Mouse (Mus musculus) adrenal gland, adult 8-10 months (tissue): ENCODE measurements around the gene Lamb3. TPM values are rescaled to one million over a fixed set of nuclear protein-coding genes. Genes with fewer than 3 reads are reported as not detected.

ENCODE experiments used
- DNase-seq: peaks from one replicate; pipeline ENCODE4 v3.0.0; 2022
- total RNA-seq, 4 experiments: library from RNA; stranded (reverse); gene quantifications; 2 replicates each; pipeline ENCODE4 v1.2.4; 2022

The Lamb3 gene
- total RNA-seq, 4 experiments from 2014 or later = 1.2 to 2.7 (median 1.5) TPM

DNA sequence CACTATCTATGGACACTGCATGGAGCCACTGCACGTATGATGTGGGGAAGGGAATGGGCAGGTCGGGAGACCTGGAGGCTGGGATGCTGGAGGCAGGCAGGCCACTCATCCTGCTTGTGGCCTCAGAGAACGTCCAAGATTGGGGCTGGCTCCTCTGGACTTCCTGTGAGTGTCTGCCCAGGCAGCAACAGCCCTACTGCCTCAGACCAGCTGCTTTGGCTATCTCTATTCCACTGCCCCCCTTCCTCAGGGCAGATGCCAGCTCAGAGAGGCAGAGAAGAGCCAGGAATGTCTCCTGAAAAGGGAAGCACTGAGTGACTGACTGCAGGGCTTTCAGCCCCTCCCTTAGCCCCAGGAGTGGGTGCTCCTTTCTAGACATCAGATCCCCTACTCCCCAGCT lies 139.4 kb downstream of the Lamb3 start:
- DNase-seq = no peak

DNA sequence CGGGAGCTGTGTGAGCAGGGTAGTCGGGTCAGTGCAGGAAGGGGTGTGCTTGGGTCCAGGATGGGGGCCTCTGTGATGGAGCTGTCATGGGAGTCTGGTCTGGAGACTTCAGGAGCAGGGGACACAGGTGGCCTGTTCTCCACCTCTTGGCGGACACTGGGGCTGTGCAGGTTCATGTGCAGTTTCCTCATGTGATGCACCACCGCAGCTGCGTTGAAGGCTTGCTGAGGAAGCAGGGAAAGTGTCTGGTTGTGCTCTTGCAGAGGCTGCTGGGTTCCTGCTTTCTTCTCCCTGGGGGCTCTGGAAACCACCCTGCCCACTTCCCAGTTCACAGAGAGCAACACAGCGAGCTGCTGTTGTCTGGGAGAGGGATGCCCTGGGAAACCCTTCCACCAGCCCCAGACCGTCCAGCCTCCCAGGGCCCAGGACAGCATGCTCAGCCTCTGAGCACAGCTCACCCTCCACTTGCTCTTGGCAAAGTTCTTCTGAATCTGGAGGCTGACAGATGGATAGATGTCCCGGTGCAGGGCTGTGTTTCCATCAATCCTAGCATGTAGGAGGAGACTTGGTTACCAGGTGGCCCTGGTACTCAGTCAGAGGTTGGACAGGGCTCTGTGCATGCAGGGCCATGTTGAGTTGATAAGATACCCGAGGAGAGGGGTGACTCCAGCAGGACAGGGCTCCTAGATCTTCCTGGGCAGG lies 140.9 kb downstream of the Lamb3 start:
- DNase-seq = no peak

DNA sequence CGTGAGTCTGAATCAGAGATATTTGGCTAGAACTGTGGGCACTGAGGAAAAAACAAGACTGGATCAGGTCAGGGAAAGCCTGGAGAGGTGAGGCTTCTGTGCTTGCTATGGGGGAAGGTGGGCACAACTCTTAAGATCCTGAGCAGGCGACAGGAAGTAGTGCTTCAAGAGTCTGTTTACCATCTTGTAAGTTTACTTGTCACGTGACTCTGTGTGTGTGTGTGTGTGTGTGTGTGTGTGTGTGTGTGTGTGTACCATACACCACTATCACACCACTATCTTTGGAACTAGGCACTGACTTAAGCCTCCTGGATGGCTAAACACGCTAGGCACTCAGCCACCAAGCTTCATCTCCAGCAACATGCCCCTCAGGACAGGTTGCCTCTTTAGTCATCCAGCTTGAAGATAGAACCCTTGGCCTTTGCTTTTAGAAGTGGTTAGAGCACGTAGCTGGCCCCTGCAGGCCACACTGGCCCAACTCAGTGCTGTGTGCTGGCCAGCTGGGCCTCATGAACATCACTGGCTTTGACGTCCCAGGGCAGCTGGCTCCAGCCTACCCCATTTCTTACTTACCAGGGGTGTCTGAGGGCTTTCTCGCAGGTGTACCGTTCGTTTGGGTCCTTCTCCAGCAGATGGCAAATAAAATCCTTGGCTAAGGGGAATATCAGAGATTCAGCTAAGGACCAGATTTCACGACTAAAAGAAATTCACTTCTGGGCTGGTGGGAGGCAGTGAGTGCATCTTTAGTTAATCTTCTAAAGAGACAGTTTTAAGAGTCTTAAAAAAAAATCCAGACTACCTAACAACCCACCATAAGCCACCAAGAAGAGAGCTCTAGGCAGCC lies 142.4 kb downstream of the Lamb3 start:
- DNase-seq = no peak

DNA sequence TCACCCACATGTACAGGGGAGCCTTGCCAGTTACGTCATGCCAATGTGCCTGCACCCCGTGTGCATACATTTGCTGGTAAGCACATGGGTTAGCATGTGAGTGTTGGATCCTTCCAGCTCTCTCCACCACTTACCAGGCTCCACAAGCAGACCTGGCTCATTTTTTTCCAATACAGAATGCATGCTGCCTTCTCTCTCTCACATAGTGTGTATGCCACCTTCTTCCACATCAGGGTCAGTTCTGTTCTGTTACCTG lies 143.0 kb downstream of the Lamb3 start:
- DNase-seq = no peak

DNA sequence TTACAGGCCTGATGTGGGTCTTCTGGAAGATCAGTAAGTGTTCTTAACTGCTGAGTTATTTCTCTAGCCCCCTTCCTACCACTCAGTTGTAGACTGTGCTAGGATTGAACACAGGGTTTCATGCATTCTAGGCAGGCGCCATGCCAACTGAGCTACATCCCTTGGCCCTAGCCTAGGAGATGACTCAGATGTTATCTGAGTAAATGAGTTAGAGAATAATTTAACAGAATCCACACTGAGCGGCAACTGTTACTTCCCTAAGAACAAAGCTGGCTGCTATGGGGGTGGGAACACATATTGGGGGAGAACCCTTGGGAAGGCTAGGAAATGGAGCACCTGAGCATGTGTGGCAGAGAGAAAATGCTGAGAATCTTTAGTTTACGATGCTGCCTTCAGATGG lies 144.1 kb downstream of the Lamb3 start:
- DNase-seq = no peak

DNA sequence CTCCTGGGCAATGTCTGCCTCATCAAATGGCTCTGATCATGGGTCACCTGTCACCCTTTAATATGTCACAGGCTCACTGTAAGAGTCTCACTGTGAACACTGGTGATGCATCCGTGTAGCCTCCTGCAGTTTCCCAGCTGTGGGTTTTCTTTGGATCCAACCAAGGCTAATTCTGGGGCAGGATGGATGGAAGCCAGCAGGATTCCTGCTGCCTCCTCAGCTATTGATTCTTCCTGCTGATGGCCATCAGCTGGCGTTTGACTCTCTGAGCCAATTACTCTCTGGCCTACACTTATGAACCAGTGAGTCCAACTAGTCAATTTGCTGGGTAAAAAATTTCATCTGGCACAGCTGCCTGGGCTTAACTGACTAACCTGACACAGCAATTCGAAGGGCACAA lies 151.7 kb downstream of the Lamb3 start:
- no peak for DNase-seq

DNA sequence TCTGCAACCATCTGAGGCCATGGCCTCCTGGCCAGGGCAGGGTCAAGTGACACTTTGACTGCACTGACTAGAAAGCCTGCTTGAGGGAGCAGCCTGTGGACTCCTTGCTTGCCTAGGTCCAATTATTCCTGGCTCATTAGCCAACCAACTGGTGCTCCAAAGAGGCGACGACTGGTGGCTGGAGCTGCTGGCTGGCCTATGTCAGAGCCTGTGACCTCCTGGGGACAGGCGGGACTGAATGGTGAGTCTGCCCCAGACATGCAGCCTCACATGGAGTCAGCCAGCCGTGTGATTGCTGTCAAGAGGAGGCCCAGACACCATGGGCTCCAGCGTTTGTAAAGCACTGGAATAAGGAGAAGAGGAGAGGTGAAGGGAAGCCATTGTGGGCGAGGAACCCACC lies 153.7 kb downstream of the Lamb3 start:
- DNase-seq = no peak

DNA sequence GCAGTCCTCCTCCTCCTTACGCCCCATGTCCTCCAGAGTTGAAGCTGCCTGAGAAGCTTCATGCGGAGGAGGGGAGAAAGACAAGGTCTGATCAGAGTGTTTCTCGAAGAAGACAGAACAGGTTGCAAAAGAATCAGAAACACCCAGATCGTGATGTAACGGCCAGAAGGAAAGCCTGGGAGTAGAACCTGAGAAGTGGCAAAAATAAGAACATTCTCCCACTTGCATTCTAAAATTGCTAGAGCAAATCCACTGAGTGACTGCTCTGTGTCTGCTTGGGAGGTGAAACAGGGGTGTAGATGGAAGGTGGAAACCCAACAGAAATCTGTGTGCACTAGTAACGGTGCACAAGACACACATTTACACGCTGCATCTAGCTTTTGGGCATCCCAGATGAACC lies 154.6 kb downstream of the Lamb3 start:
- DNase-seq = no peak

DNA sequence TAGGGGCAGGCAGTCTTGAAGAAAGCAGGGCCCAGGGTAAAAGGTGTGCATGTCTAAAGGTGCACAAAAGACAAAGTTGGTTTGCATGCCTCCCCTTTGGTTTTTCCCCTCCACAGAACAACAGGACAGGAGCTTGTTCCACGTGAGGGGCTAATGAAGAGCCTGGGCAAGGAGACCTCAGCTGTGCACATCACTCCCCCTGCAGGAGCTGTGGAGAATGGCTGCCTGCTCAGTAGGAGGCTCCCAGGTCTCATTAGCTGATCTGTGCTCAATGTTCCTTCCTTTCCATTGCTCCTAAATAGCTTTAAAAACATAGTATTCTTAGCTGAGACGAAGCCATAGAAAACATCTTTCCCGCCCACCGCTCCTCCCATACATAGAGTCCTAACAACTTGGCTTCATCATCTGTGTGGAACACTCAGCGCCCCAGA lies 156.3 kb downstream of the Lamb3 start:
- DNase-seq = no peak

DNA sequence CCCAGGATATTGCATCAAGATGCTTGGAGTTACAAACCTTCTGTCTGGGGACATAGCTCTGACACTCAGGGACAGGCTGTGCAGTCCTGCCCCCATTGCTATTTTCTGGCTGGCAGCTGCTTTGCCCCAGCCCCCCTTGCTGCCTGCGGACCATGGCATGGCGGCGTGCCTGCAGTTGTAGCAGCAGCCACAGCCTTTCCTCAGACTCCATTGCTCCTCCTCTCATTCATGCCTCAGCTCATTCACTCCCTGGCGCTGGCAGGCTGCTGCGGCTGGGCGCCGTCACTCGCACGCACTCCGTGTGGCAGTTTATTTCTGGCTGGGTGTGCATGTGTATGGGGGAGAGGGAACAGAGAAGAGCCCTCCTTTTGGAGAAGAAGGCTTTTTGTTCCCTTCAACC lies 160.6 kb downstream of the Lamb3 start:
- DNase-seq = no peak

DNA sequence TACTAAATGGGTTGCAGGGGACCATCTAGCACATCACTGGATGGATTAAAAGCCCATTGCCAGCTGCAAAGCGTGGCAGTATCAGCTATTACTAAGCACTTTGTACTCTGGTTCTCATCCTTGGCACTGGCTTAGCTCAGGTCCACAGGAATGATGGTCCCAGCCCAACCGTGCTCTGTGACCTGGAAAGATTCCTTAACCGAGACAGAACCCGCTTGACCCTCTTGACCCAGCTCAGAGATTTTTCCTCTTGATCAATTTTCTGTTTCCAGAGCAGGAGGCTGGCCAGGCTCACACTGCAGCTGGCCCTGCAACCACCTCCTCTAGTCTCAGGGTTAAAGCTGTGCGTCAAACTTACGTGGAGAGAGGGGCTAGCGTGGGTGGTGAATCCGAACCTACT lies 161.6 kb downstream of the Lamb3 start:
- DNase-seq = no peak

DNA sequence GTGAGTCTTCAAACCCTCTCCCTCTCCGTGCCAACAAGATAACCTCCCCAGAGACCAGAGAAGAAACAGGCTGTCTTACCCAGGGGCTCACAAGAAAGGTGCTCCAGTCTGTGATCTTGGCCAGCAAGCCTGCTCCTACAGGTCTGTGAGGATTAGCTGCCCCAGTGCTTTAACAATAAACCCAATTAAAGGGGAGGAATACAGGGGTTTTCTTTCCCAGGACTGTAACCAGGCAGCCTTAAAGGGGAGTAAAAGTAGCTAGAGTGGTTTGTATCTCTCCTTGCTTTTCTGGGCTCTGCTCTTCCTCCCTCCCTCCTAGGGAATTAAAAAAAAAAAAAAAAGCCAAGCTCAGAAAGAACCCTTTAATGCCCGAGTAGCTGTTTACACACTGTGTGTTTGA lies 162.6 kb downstream of the Lamb3 start, which contains the start of gene Camk1g:
TSS of gene Camk1g (minus strand) at position 203 of the 400 bp plus-strand sequence.
- DNase-seq = no peak

DNA sequence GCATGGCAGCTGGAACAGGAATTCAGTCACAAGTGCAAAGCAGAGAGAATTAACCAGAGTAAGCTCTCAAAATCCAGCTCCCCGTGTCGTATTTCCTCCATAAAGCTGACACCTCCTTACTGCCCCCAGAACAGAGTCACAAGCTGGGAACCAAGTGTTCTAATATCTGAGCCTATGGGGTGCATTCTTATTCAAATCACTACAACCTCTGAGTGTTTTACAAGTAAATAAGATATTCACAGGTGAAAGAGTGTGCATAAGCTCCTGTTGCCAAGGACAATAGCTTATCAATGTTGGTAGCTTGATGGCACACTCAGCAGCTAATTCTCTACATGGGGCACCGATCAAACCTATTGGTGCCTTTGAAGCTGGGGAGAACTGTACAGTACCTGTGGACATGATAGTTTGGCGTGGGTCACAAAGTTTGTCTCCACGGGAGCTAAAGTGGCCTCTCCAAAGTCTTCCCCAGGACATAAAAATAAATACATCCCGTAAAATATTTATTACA lies 166.5 kb downstream of the Lamb3 start:
- DNase-seq = no peak

DNA sequence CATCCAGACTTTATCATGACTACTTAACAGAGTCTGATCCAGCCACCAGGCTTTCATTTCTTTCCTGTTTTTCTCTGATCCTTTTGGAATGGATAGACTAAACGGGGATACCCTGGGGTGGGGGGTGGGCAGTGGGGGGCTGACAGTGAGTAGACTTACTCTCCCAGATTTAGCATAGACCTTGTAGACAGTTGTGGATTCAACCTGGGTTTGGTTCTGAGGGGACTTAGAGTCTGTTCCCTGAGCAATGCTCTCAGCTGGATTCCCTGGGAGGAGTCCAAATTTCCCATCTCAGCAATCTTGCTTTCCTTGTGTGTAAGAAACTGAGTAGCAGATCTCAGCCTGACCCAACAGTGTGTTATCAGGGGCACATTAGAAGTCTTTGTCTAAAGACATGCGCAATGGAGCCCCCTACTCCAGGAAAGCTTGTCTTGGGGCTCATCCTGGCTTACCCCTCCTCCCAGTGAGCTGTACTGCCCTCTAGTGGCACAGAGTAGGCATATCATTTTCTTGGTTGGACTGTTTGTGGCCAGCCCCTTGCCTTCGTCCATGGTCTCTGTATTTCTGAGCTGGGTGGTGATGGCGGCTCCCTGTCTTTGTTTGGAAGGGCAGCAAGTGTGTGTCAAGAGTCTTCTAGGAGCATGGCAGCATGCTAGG lies 169.1 kb downstream of the Lamb3 start:
- DNase-seq = no peak

DNA sequence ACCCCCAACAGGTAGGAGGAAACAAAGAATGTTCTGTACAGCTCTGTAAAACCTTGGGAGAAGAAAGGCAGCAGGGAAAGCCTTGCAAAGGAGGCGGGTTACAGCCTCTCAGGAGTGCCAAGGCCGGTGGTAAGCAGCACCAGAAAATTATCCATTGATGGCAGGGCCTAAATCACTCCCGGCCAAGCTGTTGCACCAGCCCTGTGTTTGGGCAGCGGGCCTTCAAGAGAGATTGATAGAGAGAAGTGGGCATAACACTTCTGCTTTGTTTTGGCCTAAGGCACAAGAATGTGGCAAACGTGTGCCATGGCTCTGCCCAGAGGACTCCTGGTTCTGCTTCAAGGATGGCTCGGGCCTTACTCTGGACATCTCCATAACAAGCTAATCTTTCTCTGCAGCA lies 172.1 kb downstream of the Lamb3 start:
- DNase-seq = no peak

DNA sequence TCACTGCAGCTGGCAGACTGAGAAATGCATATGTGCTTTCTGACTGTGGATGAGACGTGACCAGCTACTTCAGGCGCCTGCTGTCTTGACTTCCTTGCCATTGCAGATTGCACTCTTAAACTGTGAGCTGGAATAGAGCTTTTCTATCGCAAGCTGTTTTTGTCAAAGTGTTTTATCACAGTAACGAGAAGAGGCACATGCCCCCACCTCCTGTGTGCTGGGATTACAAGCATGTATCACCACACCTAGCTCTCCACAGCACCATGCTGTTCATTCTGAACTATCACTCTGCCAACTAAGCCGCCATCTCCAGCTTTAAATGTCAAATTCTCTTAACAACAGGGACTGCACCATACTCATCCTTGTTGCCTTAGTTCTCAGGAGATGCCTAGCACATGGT lies 173.4 kb downstream of the Lamb3 start:
- DNase-seq = no peak

DNA sequence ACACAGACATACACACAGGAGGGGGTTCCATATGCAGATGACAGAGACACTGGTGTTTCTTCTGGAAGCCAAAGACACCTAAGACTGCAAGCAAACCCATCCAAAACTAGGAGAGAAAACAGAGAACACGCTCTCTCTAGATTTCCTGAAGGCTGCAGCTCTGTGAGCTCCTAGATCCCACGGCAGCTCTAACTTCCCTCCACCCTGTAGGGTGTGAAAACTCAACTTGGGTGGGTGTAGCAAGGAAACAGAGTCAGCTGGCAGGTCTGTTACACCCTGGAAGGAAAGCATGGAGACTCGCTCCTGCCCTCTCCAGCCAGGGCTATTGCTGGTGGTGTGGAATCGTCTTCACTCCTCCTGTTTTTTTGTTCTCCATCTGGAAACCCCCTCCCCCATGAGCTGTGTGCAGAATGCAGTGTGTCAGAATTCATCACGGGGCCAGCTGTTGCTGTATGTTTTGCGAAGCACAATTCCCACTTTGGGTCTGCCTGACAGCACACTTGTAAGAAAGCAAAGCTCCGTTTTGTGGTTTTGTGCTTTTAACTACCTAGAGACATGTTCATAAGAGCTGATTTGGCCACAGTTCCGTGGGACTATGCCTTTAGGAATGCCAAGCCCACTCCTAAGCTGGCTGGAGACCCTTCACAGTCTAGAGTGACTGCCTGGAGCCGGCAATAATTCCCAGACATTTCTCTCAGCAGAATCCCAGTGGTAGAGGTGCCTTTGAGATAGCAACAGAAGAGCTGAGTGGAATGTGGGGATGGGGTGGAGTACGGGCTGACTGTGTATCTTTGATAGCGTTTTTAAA lies 174.3 kb downstream of the Lamb3 start:
- DNase-seq = no peak

DNA sequence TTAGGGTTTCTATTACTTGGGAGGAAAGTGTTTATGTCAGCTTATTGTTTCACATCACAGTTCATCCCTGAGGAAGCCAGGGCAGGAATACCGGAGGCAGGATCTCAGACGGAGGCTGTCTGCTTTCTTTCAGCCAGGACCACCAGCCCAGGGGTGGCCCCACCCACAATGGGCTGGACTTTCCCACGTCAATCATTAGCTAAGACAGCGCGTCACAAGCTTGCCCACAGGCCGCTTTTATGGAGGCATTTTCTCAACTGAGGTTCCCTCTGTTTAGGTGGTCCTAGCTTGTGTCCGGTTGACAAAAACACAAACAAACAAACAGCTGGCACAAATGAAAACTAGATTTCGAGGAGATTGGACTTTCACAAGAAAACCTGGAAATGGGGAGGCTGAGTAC lies 174.9 kb downstream of the Lamb3 start:
- DNase-seq = no peak

DNA sequence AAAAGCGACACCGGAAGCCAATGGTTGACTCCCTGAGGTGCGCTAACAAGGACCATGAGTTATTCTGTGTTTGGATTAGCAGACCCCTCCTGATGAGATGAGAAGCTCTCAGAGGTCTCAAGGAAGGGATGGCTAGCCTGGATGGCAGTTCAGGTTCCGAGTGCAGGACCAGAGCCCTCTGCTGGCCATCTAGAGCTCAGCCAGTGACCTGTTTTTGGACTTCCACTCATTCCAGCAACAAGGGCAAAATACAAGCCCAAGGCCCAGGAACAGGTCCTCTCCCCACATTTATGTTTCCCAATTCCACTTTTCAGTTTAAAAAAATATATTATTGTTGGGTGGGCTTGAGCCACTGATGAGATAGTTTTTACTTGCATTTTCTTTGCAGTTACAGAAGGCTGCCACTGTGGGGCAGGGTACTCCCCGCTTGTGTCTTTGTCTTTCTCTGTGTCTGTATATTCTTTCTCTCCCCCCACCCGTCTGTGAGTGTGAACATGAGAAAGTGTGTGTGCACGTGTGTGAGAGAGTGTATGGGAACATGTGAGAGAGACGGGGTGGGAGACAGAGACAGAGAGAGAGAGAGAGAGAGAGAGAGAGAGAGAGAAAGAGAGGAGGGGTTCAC lies 175.5 kb downstream of the Lamb3 start:
- no peak for DNase-seq

DNA sequence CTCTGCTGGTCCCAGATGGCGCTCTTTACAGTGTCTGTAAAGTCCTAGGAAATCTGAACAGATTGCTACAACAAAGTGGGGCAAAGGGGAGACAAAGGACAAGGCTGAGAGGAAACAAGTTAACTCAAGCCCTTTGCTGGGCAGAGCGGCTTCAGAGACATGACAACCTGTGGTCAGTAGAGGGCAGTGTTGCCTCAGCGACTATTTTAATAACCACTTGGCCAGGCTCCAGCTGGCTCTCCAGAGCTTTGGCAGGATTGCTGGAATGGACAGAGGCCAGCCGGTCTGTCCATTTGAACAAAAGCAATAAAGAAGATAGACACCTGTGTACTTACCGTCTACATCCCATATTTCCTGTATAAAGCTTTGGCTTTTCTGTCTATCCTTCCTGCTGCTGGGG lies 178.6 kb downstream of the Lamb3 start:
- DNase-seq = peak; percentile 68

DNA sequence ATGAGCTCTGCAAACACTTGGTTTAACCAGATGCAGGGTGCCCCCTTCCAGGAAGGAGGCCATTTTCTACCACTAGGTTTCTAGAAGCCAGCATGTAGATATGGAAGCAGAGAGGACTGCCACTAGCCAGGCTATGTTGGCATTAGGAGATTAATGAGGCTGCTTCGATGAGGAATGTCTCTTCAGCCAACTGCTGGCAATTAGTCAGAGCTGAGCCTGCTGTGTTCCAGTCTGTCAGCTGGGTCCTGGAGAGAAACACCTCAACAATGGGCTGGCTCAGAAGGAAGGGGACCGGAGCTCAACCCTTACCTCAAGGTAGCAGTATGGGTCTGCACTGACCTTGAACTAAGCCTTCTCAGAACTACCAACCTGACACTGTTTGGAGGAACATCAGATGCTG lies 179.7 kb downstream of the Lamb3 start:
- DNase-seq = no peak

DNA sequence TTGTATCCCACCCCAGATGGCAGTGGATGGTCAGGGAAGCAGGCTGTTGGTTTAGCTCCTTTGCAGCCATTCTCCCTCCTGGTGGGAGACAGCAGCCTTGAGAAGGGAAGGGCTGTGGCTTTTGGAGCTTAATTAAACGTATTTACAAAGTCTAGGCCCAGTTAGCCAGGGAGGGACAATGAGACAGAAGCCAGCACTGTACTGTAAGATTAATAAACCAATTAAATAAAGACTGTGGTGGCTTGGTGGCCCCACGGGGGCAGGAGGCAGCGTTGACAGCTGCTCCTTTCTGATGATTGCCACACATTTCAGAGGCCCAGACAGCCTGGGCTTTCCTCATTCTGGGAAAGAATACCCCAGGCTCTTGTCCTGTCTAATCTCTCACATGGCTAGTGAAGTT lies 182.0 kb downstream of the Lamb3 start:
- no peak for DNase-seq
